Mouse (Mus musculus) megakaryocyte, adult 5-6 weeks (primary cell): ENCODE measurements around the gene Fam71a. TPM values are rescaled to one million over a fixed set of nuclear protein-coding genes. Genes with fewer than 3 reads are reported as not detected.
"Not testable (repeated sequence)": the region's sequence is repeated elsewhere in the genome, so short reads cannot be mapped to it uniquely, and the experiment has no call there.

Source experiments
- ATAC-seq: 2 replicates; pipeline ENCODE4 v1.8.0; 2016; ENCODE audit warnings: mild to moderate bottlenecking, inconsistent platforms; ENCODE audit not compliant: poor library complexity, severe bottlenecking
- total RNA-seq, 2 experiments: library from RNA; stranded (forward) in 1 of 2; stranded (reverse) in 1 of 2; fragments of 153-499, 151-499 nt in 1 of 2; fragments of 221-1000, 200-1000 nt in 1 of 2; gene quantifications; 2 replicates each; pipeline versions ENCODE4 v1.2.3 to v1.2.4; 2015 to 2017

Gene Fam71a
- total RNA-seq, 2 experiments from 2014 or later: 0.49 TPM; not detected in 1

- ATAC-seq: peak; percentile 38
Measured at GRCm38 (mm10) chr1:191182431-191183162, 18.0 kb upstream of the Fam71a start.

- ATAC-seq: no peak
Measured at GRCm38 (mm10) chr1:191181469-191182259, 17.0 kb upstream of the Fam71a start.

- ATAC-seq: no peak
Measured at GRCm38 (mm10) chr1:191180397-191180796, 15.8 kb upstream of the Fam71a start.

- no peak for ATAC-seq
Measured at GRCm38 (mm10) chr1:191179846-191180245, 15.2 kb upstream of the Fam71a start.

GRCm38 (mm10) chr1:191178511-191179188 lies 14.0 kb upstream of the Fam71a start:
- no peak for ATAC-seq

- no peak for ATAC-seq
Measured at GRCm38 (mm10) chr1:191176887-191177286, 12.3 kb upstream of the Fam71a start.

GRCm38 (mm10) chr1:191172487-191172886 lies 7.9 kb upstream of the Fam71a start:
- ATAC-seq: 0 out of 2 replicates have a peak, but pooled peaks have one; percentile 47

GRCm38 (mm10) chr1:191170444-191170843 lies 5.8 kb upstream of the Fam71a start:
- ATAC-seq: no peak

GRCm38 (mm10) chr1:191166189-191166588 lies 1.6 kb upstream of the Fam71a start:
- peak; percentile 59 for ATAC-seq

GRCm38 (mm10) chr1:191154314-191154713 lies 10.3 kb downstream of the Fam71a start:
- ATAC-seq: no peak

GRCm38 (mm10) chr1:191153052-191153451 lies 11.6 kb downstream of the Fam71a start:
- ATAC-seq: peak; percentile 98

- 0 out of 2 replicates have a peak, but pooled peaks have one; percentile 16 for ATAC-seq
Measured at GRCm38 (mm10) chr1:191150924-191151605, 13.6 kb downstream of the Fam71a start.

GRCm38 (mm10) chr1:191149489-191149888 lies 15.1 kb downstream of the Fam71a start:
- not testable (repeated sequence) for ATAC-seq

- no peak for ATAC-seq
Measured at GRCm38 (mm10) chr1:191140983-191141382, 23.6 kb downstream of the Fam71a start.

- ATAC-seq: no peak
Measured at GRCm38 (mm10) chr1:191138874-191139495, 25.6 kb downstream of the Fam71a start.

- ATAC-seq: peak; percentile 77
Measured at GRCm38 (mm10) chr1:191138436-191138835, 26.2 kb downstream of the Fam71a start.

- ATAC-seq: no peak
Measured at GRCm38 (mm10) chr1:191135406-191135805, 29.2 kb downstream of the Fam71a start.

GRCm38 (mm10) chr1:191132934-191133333 lies 31.7 kb downstream of the Fam71a start:
- ATAC-seq: peak; percentile 73

- ATAC-seq: no peak
Measured at GRCm38 (mm10) chr1:191132240-191132639, 32.4 kb downstream of the Fam71a start.

- ATAC-seq: peak; percentile 64
Measured at GRCm38 (mm10) chr1:191131692-191132091, 32.9 kb downstream of the Fam71a start.
